Mouse (Mus musculus) small intestine, adult 2 months (tissue): ENCODE results near the gene Prkd3. TPM values are rescaled to one million over a fixed set of nuclear protein-coding genes. Genes with fewer than 3 reads are reported as not detected.

Experiments
- H3K27ac ChIP-seq: fragments of 200-500 bp; 2 replicates; pipeline ENCODE4 v1.5.1; 2012; ENCODE audit warnings: low read depth, low read length, control low read depth, inconsistent platforms; ENCODE audit not compliant: insufficient read depth
- H3K27me3 ChIP-seq: fragments of 200-500 bp; 2 replicates; pipeline ENCODE4 v1.6.1; 2012; ENCODE audit warnings: mild to moderate bottlenecking, moderate library complexity, low read length, inconsistent platforms; ENCODE audit not compliant: control insufficient read depth, insufficient read depth
- H3K36me3 ChIP-seq: fragments of 200-500 bp; 2 replicates; pipeline ENCODE4 v1.6.1; 2012; ENCODE audit warnings: mild to moderate bottlenecking, low read length, control low read depth, inconsistent platforms; ENCODE audit not compliant: control insufficient read depth, insufficient read depth
- H3K4me1 ChIP-seq: fragments of 200-500 bp; 2 replicates; pipeline ENCODE4 v1.6.1; 2012; ENCODE audit warnings: low read length, inconsistent platforms, mixed read lengths; ENCODE audit not compliant: control insufficient read depth, insufficient read depth, insufficient read length
- H3K4me3 ChIP-seq: fragments of 200-500 bp; 2 replicates; pipeline ENCODE4 v1.5.1; 2012; ENCODE audit warnings: low read depth, mild to moderate bottlenecking, control low read depth, inconsistent platforms, low read length, moderate library complexity
- CTCF ChIP-seq: fragments of 200-500 bp; IDR thresholded peaks from 2 replicates; pipeline ENCODE4 v1.5.1; 2012; ENCODE audit warnings: low read depth, mild to moderate bottlenecking, control low read depth, inconsistent platforms, low read length, moderate library complexity, mixed read lengths; ENCODE audit not compliant: insufficient replicate concordance, insufficient read length; ENCODE audit errors: extremely low read depth
- POLR2A ChIP-seq: fragments of 200-500 bp; IDR thresholded peaks from 2 replicates; pipeline ENCODE4 v1.6.1; 2012; ENCODE audit warnings: low read depth, mild to moderate bottlenecking, control low read depth, inconsistent platforms, low read length, moderate library complexity
- WGBS: fragments of 180-500 bp; shearing (Covaris S2); methylation state at CpG from one replicate; pipeline ENCODE4 v1.1.7; 2018; 5-methylcytosine and 5-hydroxymethylcytosine counted together
- polyA plus RNA-seq: library from polyadenylated mRNA; depleted of rRNA; stranded (reverse); fragments of >200 nt; gene quantifications from 2 replicates; pipeline ENCODE4 v1.2.3, GENCODE M21; 2012

The Prkd3 gene
- polyA plus RNA-seq, 1 experiment, result 1.6 TPM

DNA sequence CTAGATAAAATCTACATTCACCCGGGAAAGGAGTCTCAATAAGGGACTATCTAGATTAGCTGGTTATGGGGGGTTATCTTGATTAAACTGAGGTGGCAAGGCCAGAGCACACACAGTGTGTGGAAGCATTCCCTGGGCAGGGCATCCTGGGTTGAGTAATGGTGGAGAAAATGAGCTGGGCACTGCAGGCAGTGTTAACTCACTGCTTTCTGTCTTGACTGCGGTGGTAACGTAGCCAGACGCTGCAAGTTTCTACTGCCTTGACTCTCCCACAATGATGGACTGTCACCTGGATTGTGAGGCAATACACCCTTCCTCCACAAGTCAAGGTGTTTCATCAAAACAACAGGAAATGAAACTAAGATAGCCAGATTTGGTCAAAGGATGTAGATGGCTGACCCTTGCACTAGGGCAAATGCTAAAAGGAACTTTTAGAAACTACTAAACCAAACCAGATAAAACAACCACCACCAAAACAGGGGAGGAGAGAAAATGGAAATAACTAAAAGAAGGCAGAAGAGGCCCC, 20.8 kb downstream of the Prkd3 start:
- peaks cover 3% of the 10 kb centered on the region; the same call in 1 of the 2 replicates for H3K4me1 ChIP-seq
- 80% methylated on average over 4 of the region's 4 CpGs for WGBS
- TF ChIP-seq POLR2A (no peak), CTCF (no peak)
- H3K27ac ChIP-seq, result no peak overlapping the region
- no peaks in the 10 kb centered on the region for H3K36me3 ChIP-seq
- H3K4me3 ChIP-seq, result no peak overlapping the region
- no peaks in the 10 kb centered on the region for H3K27me3 ChIP-seq

DNA sequence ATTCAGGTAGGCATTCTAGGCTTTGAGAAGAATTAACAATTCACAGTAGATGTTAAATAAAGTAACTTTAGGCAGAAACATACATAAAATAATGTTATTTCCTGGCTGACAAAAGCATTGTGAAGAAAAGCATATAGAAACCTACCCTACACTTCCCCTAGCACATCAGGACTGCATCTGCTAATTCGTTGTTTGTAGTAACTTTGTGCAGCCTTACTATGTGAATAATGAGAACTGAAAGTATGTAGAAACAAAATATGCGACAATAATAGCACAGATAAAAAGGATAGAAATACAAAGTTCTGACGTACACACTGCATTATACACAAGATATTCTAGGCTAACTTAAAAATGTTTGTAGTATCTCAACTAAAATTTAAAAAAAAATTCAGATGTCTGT, 21.4 kb downstream of the Prkd3 start:
- Histone ChIP-seq H3K27me3 (no peaks in the 10 kb centered on the region), H3K36me3 (no peaks in the 10 kb centered on the region), H3K27ac (no peak overlapping the region), H3K4me3 (no peak overlapping the region), H3K4me1 (peaks cover 6% of the 10 kb centered on the region; the same call in 1 of the 2 replicates)
- WGBS, result 86% methylated on average over 3 of the region's 3 CpGs
- no peak for TF ChIP-seq POLR2A
- no peak for TF ChIP-seq CTCF

DNA sequence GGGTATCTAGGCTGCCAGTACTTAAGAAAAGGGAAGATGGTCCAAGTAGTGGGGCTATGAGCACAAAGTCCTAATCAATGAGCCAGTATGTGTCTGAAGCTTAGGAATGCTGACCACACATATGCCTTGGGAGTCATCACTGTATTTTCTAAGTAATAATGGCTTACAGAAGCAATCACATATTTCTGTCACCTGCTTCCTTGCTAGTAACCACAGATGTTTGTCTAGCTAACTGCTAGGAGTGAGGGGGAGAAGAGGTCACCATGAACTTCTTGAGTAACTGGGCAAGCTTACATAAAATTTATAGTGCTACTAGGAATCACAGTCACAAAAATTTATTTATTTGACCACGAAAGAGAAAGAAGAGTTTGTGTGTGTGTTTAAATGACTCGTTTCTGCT, 22.5 kb downstream of the Prkd3 start:
- H3K4me3 ChIP-seq, result no peak overlapping the region
- H3K27ac ChIP-seq, result no peak overlapping the region
- no peak for TF ChIP-seq CTCF
- TF ChIP-seq POLR2A, result no peak
- H3K36me3 ChIP-seq, result no peaks in the 10 kb centered on the region
- H3K27me3 ChIP-seq, result no peaks in the 10 kb centered on the region
- 64% methylated on average over 2 of the region's 2 CpGs for WGBS
- H3K4me1 ChIP-seq, result peaks cover 6% of the 10 kb centered on the region; the same call in 1 of the 2 replicates

DNA sequence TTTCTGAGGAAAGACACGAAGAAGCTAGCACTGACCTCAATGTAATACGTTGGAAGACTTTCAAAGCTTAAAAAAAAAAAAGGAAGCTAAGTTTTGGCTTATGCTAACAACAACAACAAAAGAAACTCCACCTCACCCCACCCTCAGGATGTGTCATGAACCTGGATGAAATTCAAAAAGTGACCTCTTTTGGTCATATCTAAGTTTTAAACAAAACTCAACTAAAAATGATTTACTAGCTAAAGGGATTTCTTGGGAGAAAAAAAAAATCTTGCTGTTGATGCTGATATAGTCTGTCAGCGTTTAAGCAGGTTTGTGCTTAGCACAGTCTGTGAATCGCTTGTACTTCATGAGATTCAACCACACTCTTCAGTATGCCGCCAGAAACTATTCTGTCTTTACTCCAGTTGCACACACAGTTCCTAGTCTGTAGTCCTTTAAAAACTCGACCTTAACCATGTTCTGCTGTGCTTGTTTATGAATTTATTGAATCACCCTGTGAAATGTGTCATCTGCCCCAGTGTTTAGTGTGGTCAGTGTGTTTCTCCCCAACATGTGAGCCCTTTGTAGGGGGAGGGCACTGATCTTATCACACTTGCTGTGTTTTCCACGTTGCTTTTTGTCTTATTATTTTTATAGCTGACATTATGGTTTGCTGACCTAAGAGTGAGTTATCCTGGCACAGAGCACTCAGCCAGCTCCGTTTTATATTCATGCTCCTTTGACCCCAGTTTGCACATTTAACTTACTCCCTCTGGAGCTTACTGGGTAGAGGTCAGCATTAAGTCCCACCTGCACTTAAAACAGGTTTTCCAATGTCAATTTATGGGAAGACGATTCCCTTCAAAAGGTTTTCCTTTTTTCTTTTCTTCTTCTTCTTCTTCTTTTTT, 25.4 kb downstream of the Prkd3 start:
- Histone ChIP-seq H3K4me3 (no peak overlapping the region), H3K27me3 (no peaks in the 10 kb centered on the region), H3K27ac (no peak overlapping the region), H3K36me3 (no peaks in the 10 kb centered on the region), H3K4me1 (peaks cover 9% of the 10 kb centered on the region; the same call in 1 of the 2 replicates)
- WGBS, result 56% methylated on average over 9 of the region's 9 CpGs
- TF ChIP-seq CTCF (no peak), POLR2A (no peak)

DNA sequence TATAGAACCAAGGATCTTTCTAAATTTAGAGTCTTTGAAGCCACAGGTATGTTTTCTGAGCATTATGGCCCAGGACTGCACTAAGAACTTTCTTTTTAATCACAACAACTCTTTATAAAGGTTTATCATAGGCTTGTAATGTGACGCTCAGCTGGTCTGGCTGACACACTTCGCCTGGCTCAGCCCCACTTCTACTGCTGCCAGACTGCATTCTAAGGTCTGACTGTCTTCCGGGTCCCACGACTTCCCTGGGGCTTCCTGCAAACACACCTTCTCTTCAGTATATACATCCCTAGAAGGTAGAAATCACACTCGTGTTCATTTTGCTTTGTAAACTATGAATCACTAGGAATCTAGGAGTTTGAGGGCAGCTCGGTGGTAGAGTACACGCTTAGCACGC, 26.2 kb downstream of the Prkd3 start:
- WGBS, result 79% methylated on average over 8 of the region's 8 CpGs
- Histone ChIP-seq H3K27ac (no peak overlapping the region), H3K36me3 (no peaks in the 10 kb centered on the region), H3K4me1 (peaks cover 6% of the 10 kb centered on the region; the same call in 1 of the 2 replicates), H3K27me3 (no peaks in the 10 kb centered on the region), H3K4me3 (no peak overlapping the region)
- no peak for TF ChIP-seq CTCF
- no peak for TF ChIP-seq POLR2A

DNA sequence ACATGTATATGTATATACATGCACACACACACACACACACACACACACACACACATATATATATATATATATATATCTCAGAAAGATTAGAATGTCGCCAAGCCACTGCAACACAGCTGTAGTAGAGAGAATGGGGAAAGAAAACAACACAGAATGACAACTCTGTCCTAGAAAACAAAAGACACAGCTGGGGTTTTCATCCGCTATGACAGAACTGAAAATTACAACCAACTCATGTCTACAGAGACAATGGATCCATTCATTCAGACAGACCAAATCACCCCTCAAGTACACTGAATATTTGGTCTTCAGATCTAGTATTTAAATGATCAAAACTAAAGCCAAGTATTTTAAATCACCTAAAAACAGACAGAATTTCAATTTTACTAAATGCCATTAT, 26.9 kb downstream of the Prkd3 start:
- H3K27ac ChIP-seq, result no peak overlapping the region
- TF ChIP-seq POLR2A (no peak), CTCF (no peak)
- H3K36me3 ChIP-seq, result no peaks in the 10 kb centered on the region
- H3K4me1 ChIP-seq, result peaks cover 6% of the 10 kb centered on the region; the same call in 1 of the 2 replicates
- no peak overlapping the region for H3K4me3 ChIP-seq
- WGBS, result 90% methylated on average over 2 of the region's 2 CpGs
- H3K27me3 ChIP-seq, result no peaks in the 10 kb centered on the region
